Mouse (Mus musculus) A20 (cell line): Measurements from ENCODE around the gene Nipsnap3a.

ENCODE experiments used
- DNase-seq: peaks from one replicate; pipeline ENCODE4 v3.0.0-alpha.2; 2011; ENCODE audit warnings: low read depth, low spot score

The Nipsnap3a gene

DNA sequence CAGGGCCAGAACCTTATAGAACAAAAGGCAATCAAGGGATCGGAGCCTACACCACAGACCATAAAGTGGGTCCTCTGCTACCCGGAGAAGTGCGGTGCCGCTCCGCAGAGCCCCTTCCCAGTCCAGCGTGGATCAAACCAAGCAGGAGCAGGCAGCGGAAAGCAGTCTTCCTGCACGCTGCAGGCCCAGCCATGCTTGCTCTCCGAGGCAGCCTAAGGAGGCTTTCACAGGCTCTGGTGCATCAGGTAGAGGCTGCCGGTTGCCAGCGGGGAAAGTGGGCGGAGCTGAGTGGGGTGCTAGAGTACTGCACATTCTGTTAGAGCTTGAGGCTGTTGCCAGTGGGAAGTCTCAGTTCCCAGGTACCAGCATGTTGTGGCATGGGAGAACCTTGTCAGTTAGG lies at the start of gene Nipsnap3a:
Gene Nipsnap3a, plus strand, starts transcription at position 25 of the 400 bp plus-strand sequence.
- DNase-seq = no peak

DNA sequence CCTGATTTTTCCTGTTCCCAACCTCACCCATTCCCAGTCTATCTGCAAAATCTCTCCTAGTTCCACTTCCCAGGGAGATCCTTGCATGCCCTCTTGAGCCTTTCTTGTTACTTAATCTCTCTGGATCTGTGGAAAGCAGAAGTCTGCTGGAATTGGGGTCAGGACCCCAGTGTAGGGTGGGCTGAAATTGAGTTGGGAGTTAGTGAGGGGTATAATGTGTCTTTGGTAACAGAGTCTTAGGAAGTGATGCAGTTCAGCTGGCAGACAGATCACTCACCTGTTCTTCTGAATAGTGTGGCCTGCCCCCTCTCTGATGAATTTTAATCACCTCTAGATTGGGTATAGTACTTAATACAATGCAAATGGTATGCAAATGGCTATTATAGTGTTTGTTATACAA lies 42.4 kb upstream of the Nipsnap3a start:
- no peak for DNase-seq

DNA sequence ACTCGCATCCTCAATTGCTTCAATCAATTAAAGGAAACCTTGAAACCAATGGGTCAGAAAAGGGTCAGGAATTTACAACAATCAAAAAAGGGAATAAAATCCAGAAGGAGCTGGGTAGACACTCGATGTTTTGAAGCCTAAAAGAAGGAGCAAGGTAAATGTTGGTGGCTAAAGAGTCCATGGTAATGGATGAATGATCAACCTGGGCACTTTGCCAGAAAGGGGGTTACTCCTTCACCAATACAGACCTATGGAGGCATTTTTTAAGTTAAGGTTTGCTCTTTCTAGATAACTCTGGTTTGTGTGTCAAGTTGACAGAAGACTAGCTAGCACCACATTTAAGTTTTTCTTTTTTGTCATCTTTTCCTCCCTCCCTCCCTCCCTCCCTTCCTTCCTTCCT lies 40.1 kb upstream of the Nipsnap3a start:
- DNase-seq = no peak

DNA sequence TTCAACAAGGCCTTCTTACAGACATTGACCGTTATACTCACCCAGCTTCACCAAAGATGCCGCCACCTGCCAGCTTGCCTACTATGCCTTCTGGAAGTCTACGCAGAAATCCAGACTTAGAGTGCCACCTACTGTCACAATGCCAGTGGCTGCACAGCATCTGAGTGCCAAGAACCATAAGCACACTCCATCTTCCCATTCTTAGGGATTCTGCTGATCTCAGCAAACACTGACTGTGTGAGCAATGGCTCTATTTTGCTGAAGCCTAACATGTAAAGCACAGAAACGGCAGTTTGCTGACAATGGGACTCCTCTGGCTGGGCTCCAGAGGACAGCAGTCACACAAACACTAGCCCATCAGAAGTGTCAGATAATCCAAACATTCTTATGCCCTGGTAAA lies 30.4 kb upstream of the Nipsnap3a start:
- peak; percentile 42 for DNase-seq

DNA sequence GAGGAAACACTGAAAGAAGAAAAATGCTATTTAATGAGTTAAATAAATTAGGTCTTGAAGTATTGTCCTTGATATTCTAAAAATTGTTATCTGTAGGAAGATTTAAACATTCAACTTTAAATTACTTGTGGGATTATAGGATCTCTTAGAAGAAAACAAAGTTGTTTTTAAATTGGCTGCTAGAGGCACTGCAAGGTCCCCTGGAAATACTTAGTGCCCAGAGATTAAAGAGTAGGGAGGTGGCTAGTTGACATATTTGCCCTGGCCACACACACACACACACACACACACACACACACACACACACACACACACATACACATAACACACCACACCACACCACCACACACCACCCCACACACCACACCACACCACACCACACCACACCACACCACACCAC lies 24.8 kb upstream of the Nipsnap3a start, which contains the start of gene Olfr270:
Gene Olfr270, plus strand, starts transcription at position 301 of the 400 bp plus-strand sequence.
- DNase-seq = no peak

DNA sequence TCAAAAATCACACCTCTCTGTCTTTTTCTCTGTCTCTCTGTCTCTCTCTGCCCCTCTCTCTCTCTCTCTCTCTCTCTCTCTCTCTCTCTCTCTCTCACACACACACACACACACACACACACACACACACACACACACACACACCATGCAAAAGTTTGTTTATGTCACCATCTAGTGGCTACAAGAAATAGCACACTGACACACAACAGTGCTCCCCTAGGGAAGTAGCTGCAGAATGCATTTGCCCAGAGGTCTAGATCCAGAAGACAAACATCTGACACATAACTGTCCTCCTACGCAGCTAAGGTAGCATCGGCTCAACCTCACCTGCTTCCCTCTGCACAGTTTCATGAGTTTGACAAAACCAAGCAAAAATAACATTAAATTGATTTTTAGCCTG lies 3.9 kb upstream of the Nipsnap3a start:
- DNase-seq = peak; percentile 54

DNA sequence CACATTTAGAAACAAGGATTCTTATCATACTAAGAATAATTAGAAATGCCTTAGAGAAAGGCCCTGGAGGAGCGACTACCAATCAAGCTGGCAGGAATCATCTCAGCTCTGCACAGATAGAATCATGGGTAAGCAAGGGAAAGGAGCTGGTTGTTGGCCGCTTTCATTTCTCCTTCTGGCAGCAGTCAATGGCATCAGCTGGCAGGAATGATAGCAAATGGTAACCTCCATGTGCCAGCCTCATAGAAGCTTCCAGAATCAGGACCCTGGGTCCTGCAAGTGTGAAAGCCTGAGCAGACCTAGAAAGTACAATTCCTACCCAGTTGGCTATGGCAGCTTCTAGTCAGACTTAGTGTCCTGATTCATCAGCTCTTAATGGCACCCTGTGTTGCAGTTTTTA lies 2.8 kb upstream of the Nipsnap3a start:
- DNase-seq = no peak

DNA sequence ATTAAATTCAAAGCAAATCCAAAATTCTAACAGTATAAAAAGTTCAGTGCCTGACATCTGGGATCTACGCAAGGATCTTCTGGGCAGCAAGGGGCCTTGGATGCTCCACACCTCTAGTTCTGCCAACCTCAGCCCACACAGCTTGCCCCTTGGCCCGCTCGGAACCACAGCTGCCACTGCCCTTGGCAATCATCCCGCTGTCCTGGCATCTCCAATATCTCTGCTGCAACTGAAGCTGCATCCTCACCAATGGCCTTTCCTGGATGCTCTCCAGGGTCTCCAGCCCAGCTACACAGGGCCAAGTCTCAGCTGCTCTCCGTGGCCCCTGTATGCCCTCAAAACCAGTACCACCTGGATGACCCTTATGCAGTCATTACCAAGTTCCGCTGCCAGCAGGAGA lies 10.4 kb downstream of the Nipsnap3a start:
- DNase-seq = no peak

DNA sequence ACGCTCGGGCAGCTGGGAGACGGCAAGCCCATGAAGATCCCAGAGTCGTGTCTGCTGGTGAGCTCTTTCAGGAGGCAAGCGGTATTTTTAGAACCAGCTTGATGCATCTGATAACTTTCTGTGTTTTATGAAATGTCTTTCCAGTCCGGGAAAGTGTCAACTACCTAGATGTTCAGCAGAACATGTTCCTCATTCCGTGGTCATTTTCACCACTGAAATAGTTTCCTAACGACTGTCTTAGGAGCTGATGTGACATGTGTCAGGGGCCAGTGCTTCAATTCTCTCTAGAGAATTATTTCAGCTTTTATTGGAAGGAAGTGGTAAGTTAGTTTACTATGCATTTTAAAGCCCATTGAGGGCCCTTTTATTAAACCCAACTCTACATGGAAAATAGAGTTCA lies 11.1 kb downstream of the Nipsnap3a start:
- DNase-seq = no peak

DNA sequence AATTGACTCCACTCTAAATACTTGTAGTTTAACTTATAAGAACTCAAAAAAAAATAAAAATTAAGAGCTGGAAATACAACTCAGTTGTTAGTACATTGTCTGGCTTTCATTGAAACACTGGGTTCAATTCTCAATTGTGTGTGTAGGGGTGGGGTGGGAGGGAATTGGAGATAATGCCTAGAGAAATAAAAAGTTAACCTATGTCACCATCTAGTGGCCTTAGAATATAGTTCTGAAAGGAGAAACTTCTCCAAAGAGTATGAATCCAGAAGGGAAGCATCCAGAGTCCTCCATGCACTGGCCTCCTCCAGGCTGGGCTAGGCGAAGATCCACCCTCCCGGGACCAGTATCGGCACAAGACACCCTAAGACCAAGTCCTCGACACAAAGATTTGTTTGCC lies 20.1 kb downstream of the Nipsnap3a start:
- DNase-seq = peak; percentile 23

DNA sequence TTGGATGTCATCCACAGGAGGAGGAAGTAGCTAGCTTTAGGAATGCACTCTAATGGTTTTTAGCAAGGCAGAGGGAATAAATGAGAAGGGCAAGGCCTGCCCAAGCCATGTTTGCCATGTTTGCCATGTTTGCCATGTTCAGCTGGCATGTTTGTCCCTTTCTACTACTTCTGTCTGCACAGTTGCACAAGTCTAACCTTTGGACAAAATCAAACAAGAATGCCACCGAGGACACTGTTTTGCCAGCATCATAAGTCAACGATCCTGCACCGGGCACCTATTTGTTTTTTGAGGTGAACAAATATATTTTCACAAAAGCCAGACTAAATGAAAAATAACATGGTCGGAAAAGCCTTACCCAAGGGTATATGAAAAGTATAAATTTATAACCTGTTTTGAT lies 20.8 kb downstream of the Nipsnap3a start:
- DNase-seq = no peak

DNA sequence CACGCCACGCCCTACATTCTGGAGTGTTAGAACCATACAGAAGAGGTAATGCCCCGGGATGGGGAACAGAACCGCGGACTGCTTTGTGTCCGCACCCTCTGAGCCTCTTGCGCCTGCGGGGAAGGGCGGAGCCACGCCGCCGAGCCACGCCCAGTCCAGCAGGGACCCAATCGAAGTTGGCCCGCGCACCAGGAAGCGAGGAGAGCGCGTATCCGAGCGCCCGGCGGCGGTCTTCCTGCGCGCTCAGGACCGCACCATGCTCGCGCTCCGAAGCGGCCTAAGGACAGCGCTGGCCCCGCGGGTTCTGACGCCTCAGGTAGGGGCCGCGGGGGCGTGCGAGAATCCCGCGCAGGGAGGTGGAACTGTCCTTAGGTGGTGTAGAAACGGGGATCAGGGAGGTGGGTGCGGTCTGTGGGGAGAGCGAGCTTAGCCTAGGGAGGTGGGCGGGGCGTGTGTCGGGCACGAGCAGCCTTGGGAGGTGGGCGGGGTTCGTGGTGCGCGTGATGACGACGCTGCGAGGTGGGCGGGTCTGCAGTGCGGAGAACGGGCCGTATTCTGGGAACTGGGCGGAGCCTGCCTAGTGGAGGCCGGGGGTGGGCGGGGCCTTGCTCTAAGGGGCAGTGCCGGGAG lies 22.8 kb downstream of the Nipsnap3a start, which contains the start of gene Nipsnap3b:
Gene Nipsnap3b, plus strand, starts transcription at position 149 of the 630 bp plus-strand sequence.
- DNase-seq = peak; percentile 98

DNA sequence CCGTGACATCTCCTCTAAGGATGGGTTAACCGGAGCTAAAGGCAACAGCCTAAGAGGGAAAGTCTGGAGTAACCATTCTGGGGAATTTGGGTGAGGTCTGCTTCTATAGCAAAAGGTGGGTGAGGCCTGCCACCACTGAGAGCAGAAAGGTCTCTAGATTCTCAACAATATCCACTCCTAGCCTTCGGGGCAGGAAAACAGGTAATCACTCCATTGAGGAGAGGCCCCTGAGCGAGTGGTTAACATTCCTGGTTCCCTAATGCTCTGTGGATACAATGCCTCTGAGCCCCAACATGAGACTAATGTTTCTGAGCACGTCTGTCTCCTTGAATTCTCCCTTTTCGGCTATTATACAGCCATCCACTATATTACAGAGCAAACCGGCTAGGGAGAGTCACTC lies 25.3 kb downstream of the Nipsnap3a start:
- DNase-seq = no peak

DNA sequence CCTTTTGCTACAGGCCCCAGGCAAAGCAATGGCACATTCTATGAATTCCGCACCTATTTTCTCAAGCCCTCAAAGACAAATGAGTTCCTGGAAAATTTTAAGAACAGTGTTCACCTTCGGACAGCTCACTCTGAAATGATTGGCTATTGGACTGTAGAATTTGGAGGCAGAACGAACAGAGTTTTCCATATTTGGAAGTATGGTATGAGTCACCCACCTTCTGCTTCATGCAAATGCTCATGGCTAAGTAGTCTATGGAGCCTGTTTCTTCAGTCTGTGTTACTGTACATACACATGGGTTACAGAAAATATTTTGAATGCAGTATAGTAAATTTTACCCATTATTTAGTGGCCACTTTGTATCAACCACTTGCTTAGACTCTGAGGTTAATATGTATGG lies 26.0 kb downstream of the Nipsnap3a start:
- DNase-seq = no peak

DNA sequence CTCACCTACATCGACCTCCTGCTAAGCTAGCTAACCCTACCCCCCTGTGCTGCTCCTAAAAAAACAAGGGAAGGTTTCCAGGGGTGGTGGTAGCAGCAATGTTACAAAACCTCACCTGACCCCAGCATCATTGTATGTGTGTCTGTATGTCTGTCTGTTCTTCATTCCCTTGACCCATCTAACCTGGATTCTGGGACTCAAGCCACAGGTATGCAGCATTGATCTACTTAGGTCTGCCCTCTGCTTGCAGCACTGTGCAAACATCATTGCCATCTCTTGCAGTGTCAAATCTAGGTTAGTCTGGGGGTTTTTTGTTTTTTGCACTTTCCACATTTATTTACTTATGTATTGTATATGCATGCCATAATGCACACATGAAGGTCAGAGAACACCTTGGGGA lies 29.3 kb downstream of the Nipsnap3a start:
- no peak for DNase-seq

DNA sequence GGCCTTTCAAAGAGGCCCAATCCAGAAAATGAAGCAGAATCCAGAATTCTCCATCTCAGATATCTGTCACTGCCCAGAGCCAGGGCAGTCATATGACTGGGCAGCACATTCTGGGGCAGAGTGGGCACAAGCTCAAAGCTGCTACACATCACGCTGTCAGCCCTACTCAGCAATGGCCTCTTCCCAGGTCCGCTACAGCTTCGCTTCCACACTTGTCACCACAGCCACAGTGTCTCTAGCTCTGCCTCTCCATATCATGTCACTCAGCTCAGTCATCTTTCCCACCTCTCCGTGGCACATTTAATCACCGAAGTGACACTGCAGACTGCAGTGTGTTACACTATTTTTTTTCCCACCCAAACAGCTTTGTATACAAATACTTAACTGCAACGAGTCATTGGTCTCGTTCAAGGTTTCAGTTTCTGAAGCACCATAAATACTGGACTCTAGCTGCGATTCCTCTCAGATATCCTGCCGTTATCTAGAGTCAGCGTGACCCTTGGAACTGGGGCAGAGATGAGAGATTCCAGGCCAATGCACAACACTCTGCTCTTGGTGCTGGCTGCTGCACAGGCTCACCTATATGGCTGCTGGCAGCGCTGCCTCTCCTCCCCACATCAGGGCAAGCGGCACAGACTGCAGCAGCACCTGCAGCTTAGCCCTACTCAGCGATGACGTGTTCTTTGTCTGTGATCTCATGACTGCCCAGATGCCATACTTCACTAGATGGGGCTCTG lies 34.3 kb downstream of the Nipsnap3a start:
- no peak for DNase-seq

DNA sequence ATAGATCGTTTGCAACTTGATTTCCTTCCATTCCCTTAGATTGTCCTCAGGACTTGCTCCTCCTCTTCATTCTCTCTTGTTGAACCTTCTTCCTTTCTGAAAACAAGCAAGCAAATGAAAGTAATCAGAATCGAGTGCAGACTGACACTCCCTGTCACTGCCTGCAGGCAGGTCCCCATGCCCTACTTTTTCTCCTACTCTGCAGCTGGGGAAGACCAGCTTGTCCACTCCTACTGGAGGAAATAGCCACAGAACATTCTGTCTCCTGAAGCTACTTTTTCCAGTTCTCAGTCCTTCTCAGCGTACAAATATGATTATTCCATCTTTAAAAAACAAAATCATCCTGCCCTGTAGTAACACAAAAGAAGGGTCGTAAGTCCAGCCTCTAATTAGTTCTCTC lies 35.3 kb downstream of the Nipsnap3a start:
- DNase-seq = no peak

DNA sequence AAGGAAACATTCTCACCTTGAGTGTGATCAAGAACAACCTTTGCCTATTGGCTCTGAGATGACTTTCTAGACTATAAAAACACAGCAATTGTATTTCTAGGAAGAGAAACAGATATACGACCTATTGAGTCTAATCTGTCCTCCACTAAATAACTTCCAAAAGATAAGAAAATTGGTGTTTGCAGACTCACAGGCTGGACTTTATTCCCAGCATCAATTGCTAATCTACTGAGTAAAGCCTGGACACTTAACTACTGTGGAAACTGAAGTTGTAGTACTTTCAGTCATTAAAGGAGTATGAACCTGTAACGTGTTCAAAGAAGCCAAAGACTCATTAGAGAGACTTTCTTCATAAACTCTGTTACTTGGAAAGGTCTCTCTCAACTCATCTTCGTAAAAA lies 38.7 kb downstream of the Nipsnap3a start:
- no peak for DNase-seq

DNA sequence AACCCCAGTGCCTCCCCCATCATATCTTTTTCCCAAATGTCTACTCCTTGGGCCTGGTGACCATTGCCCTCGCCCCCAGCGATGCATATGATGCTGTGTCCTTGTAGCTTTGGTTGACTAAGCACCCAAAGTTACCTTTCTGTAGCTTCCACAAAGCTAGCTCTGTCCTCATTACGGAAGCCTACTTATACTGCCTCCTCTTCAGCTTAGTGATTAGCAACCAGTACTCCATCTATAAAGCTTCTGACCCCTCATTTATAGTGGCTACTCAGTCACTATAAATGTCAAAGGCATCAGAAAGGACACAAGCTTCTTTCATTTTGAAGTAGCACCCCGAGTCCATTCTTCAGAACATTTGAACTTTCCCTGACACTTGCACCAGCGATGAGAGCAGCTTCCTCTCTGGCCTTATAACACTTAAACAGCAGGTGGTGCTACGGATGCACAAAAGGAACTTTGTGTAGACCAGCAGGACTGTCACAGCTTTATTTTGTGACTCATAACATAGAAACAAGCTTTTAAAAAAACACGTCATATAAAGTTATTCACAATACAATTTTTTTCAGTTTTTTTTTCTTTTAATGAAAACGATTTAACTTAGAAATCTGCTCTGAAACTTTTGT lies 41.4 kb downstream of the Nipsnap3a start:
- DNase-seq = no peak

DNA sequence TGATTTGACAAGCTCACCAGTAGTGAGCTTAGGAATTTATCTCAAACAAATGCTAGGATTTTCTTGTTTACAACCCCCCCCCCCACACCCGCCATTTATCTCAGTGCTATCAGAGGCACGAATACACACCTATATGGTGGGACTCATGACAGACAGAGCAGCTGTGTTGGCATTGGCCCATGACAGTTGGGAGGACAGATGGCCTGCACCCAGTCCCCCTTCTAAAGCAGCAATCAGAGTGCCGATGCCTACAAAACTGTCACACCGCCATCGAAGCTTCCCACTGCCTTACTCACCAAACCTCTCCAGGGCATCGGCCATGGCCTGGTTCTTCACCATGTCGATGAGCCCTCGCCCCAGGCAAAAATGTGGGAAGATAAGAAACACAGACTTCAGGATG lies 54.7 kb downstream of the Nipsnap3a start:
- DNase-seq = no peak

DNA sequence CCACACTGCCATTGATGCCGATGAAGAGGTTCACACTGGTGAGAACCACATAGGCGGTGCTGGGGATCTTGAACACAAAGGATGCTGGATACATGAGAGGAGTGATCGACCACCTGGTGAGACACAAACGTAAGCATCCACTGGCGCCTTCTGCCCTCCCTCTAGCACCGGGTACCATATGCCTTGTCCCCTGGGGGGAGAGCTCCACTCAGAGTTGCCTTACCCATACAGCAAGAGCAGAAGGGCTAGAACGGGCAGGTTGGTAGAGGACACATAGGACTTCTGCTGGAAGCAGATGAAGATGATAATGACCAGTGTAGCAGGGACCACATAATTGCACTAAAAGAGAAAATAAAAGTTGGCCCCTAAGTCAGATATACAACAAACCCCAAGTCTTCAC lies 56.7 kb downstream of the Nipsnap3a start:
- no peak for DNase-seq

DNA sequence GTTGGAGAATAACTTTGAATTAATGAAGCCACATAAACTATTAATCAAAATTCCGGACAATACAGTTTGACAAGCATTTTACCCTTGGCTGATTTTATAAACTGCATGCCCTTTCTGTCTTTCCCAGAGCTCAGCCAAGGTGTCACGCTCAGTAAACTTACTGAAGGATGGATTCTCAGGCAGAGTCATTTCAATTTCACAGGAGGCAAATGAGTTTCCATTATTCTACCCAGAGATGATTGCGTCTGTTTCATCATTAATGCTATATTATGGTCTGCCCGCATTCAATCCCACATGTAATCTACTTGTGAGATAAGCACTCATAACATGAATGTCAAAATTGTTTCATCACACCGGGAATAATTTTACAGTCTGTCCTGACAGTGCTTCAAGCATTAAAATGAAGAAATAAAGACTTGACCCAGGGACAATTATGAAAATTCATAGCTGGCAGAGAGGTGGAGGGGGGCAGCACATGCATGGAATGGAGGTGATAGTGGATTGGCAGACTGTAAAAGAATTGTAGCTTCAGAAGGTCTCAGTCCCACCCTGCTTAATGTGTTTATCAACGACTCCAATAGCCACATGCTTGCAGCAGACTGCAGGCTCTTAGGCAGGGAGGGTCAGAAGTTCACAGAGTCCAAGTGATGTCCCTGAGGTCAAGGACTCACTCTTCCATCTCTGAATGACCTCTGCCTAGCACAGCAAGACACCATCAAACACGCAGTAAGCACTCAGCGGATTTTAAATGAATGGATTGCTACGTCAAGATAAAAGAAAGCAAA lies 57.4 kb downstream of the Nipsnap3a start:
- DNase-seq = no peak
